Mouse (Mus musculus): ENCODE results near the gene Acp4. TPM values are rescaled to one million over a fixed set of nuclear protein-coding genes. Genes with fewer than 3 reads are reported as not detected.

Gene Acp4
- polyA plus RNA-seq, 1 experiment from 2014 or later, result not detected

DNA sequence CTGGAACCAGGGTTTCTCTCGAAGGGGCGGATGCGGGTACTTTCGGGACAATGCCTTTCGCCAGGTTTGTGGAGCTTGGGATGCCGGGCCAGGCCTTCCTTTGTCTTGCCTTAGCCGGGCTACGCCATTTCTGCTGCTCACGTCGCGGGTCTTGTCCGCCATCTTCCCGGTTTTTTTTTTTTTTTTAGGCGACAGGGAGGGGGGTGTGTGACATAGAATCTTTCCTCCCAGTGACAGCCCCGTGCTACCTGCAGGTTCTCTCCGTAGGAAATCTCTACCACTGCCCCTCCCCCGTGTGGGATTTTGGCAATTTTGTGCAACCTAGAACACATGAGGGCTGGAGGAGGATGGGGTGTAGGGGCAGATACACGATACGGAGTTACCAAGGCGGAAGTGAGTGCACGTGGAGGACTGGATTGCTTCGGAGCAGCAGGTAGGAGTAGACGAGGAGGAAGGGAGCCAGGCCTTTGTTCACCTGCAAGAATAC, 10.2 kb downstream of the Acp4 start:
- peak overlapping the region; percentile 74 for H3K4me2 ChIP-seq (replicated peaks; ENCODE audit: low read depth, low read length)
- TF ChIP-seq CTCF (IDR thresholded peaks at IDR 0.05) (no peak), EP300 (IDR thresholded peaks at IDR 0.05) (no peak)
- H3K9me3 ChIP-seq (ENCODE audit: low read length), result no peaks in the 10 kb centered on the region
- DNase-seq (ENCODE audit: low spot score) (peak; percentile 66), ATAC-seq (peak; percentile 42)
- H3K9ac ChIP-seq (replicated peaks; ENCODE audit: low read depth), result peak overlapping the region; percentile 93
- peak overlapping the region; percentile 81 for H3K4me3 ChIP-seq (ENCODE audit: low read depth, low read length)
- H3K36me3 ChIP-seq (ENCODE audit: insufficient read depth, low read length), result no peaks in the 10 kb centered on the region; the same call in 1 of the 2 replicates
- H3K4me1 ChIP-seq (ENCODE audit: insufficient read depth, low read depth, low read length), result peaks cover 7% of the 10 kb centered on the region; the same call in 1 of the 2 replicates
- no peaks in the 10 kb centered on the region for H3K27me3 ChIP-seq (replicated peaks; ENCODE audit: insufficient read depth, low read length)
- 6% methylated on average over 20 of the region's 23 CpGs for WGBS
- H3K27ac ChIP-seq (ENCODE audit: low read length), result peak overlapping the region; percentile 92

DNA sequence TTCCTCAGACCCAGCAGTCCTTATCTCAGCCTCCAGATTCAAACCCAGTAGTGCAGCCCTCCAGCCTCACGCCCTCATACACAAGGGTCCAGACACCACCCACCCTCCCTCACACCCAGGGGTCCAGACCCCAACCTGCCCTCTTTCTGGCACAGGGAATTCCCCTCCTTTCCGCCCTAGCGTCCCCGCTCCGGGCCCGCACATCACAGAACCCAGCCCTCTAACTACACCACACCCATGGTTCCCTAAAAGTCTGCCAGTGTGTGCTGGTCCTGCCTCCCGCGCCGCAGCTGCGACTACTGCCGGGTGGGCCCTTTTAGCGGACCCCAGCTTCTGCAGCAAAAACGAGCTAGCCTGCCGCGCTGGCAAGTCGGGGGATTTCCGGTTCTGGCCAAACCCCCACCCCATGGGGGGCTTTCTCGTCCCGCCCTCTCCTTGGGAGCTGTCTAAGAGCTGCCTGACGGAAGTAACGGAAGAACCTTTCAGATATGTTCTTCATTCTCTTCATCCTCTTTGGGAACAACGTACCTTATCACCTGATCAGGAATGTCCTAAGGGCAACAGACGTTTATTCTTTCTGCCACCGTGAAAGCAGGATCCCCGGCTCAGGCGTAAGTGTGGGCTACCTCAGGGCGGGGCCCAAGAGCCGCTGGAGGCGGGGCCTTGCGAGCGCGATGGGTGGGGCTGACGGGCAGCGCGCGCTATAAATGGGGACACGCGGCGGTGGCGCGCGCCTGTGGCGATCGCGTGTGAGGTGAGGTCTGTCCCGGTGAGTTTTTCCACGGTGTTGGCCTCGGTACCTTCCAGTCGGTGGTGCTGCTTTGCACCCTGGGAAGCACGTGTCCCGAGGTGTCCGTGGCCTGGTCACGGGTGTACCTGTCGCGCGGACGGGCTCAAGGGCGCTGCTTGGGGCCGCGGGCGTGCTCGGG, 10.9 kb downstream of the Acp4 start, which contains the start of the genes 1700028J19Rik and 2410002F23Rik:
TSS of gene 1700028J19Rik (minus strand) at position 641 of the 929 bp plus-strand sequence.
TSS of gene 2410002F23Rik (plus strand) at position 668 of the 929 bp plus-strand sequence.
- Histone ChIP-seq H3K27me3 (replicated peaks; ENCODE audit: insufficient read depth, low read length) (no peaks in the 10 kb centered on the region), H3K36me3 (ENCODE audit: insufficient read depth, low read length) (no peaks in the 10 kb centered on the region; the same call in 1 of the 2 replicates), H3K4me1 (ENCODE audit: insufficient read depth, low read depth, low read length) (peaks cover 7% of the 10 kb centered on the region; the same call in 1 of the 2 replicates), H3K9me3 (ENCODE audit: low read length) (no peaks in the 10 kb centered on the region), H3K4me2 (replicated peaks; ENCODE audit: low read depth, low read length) (peak within 1 kb of the TSS; percentile 74), H3K4me3 (ENCODE audit: low read depth, low read length) (peak within 1 kb of the TSS; percentile 81), H3K27ac (ENCODE audit: low read length) (peak within 1 kb of the TSS; percentile 92), H3K9ac (replicated peaks; ENCODE audit: low read depth) (peak within 1 kb of the TSS; percentile 93)
- under 1% methylated on average over 60 of the region's 62 CpGs for WGBS
- peak; percentile 90 for TF ChIP-seq EP300 (IDR thresholded peaks at IDR 0.05)
- no peak for TF ChIP-seq CTCF (IDR thresholded peaks at IDR 0.05)
- DNase-seq (ENCODE audit: low spot score) (peak; percentile 93), ATAC-seq (peak; percentile 94)

DNA sequence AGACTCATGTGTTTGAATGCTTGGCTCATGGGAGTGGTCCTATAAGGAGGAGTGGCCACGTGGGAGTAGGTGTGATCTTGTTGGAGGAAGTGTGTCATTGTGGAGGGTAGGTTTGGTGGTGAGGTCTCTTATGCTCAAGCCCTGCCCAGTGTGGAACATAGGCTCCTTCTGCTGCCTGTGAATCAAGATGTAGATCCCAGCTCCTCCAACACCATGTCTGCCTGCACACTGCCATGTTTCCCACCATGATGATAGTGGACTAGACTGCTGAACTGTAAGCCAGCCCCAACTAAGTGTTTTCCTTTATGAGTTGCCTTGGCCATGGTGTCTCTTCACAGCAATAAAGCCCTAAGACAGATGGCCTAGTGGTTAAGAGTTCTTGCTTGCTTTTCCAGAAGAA, 13.1 kb downstream of the Acp4 start:
- no peak for TF ChIP-seq CTCF (IDR thresholded peaks at IDR 0.05)
- no peak for TF ChIP-seq EP300 (IDR thresholded peaks at IDR 0.05)
- Histone ChIP-seq H3K4me1 (ENCODE audit: insufficient read depth, low read depth, low read length) (peaks cover 7% of the 10 kb centered on the region; the same call in 1 of the 2 replicates), H3K9ac (replicated peaks; ENCODE audit: low read depth) (no peak overlapping the region), H3K4me3 (ENCODE audit: low read depth, low read length) (no peak overlapping the region), H3K4me2 (replicated peaks; ENCODE audit: low read depth, low read length) (no peak overlapping the region), H3K27me3 (replicated peaks; ENCODE audit: insufficient read depth, low read length) (no peaks in the 10 kb centered on the region), H3K9me3 (ENCODE audit: low read length) (no peaks in the 10 kb centered on the region), H3K36me3 (ENCODE audit: insufficient read depth, low read length) (no peaks in the 10 kb centered on the region), H3K27ac (ENCODE audit: low read length) (no peak overlapping the region)
- DNase-seq (ENCODE audit: low spot score) (no peak), ATAC-seq (no peak)
- WGBS, result 44% methylated on average over 1 of the region's 1 CpGs

DNA sequence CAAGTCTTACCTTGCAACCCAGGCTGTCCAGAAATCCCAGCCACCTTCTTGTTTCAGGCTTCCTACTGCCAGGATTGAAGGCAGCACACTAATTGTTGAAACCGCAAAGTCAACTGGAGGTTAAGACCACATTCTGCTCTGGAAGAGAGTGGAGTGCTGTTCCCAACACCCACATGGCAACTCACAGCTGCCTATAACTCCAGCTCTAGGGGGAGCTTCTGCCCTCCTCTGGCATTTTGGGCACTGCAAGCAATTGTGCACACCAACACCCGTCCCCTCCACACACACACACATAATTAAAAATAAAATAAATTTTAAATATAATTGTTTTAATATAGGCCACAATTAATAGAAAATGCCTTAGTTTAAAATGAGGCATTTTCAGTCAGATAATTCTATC, 16.0 kb downstream of the Acp4 start:
- no peak overlapping the region for H3K9ac ChIP-seq (replicated peaks; ENCODE audit: low read depth)
- ATAC-seq, result no peak
- no peak overlapping the region for H3K27ac ChIP-seq (ENCODE audit: low read length)
- peaks cover 7% of the 10 kb centered on the region; the same call in 1 of the 2 replicates for H3K4me1 ChIP-seq (ENCODE audit: insufficient read depth, low read depth, low read length)
- no peaks in the 10 kb centered on the region for H3K36me3 ChIP-seq (ENCODE audit: insufficient read depth, low read length)
- no peak overlapping the region for H3K4me2 ChIP-seq (replicated peaks; ENCODE audit: low read depth, low read length)
- no peaks in the 10 kb centered on the region for H3K9me3 ChIP-seq (ENCODE audit: low read length)
- no peak for DNase-seq (ENCODE audit: low spot score)
- H3K4me3 ChIP-seq (ENCODE audit: low read depth, low read length), result no peak overlapping the region
- no peaks in the 10 kb centered on the region for H3K27me3 ChIP-seq (replicated peaks; ENCODE audit: insufficient read depth, low read length)
- TF ChIP-seq EP300 (IDR thresholded peaks at IDR 0.05), result no peak
- WGBS, result 55% methylated on average over 2 of the region's 2 CpGs

DNA sequence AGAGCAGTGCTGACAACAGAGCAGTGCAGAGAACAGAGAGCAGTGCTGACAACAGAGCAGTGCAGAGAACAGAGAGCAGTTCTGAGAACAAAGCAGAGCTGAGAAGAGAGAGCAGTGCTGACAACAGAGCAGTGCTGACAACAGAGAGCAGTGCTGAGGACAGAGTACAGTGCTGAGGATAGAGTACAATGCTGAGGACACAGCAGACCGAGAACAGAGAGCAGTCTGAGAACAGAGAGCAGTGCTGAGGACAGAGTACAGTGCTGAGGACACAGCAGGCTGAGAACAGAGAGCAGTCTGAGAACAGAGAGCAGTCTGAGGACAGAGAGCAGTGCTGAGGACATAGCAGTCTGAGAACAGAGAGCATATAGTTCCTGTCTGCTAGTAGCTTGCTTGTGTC, 16.5 kb downstream of the Acp4 start:
- no peak overlapping the region for H3K4me2 ChIP-seq (replicated peaks; ENCODE audit: low read depth, low read length)
- DNase-seq (ENCODE audit: low spot score) (no peak), ATAC-seq (no peak)
- H3K36me3 ChIP-seq (ENCODE audit: insufficient read depth, low read length), result no peaks in the 10 kb centered on the region
- no peak overlapping the region for H3K27ac ChIP-seq (ENCODE audit: low read length)
- H3K9me3 ChIP-seq (ENCODE audit: low read length), result no peaks in the 10 kb centered on the region
- peaks cover 4% of the 10 kb centered on the region; the same call in 1 of the 2 replicates for H3K4me1 ChIP-seq (ENCODE audit: insufficient read depth, low read depth, low read length)
- WGBS, result 41% methylated on average over 1 of the region's 1 CpGs
- no peaks in the 10 kb centered on the region for H3K27me3 ChIP-seq (replicated peaks; ENCODE audit: insufficient read depth, low read length)
- no peak overlapping the region for H3K4me3 ChIP-seq (ENCODE audit: low read depth, low read length)
- no peak overlapping the region for H3K9ac ChIP-seq (replicated peaks; ENCODE audit: low read depth)
- TF ChIP-seq CTCF (IDR thresholded peaks at IDR 0.05) (no peak), EP300 (IDR thresholded peaks at IDR 0.05) (no peak)

DNA sequence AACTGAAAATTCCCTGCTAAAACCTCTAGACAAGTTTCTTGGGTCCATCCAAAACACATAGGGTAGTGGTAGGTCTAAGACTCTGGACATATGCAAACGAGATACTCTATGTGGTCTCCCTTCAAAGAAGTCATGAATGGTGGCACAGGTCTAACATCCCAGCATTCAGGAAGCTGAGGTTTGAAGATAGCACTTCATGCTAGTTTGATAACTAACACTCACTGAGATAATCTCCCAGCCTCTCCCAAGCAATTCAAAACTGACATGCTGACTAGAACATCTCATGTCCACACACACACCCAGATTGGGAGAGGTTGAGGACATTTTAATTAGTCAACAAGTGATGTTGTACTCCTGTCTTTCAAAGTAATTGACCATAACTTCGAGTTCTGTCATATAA, 17.3 kb downstream of the Acp4 start:
- no peak for TF ChIP-seq EP300 (IDR thresholded peaks at IDR 0.05)
- no peak overlapping the region for H3K9ac ChIP-seq (replicated peaks; ENCODE audit: low read depth)
- no peaks in the 10 kb centered on the region for H3K9me3 ChIP-seq (ENCODE audit: low read length)
- no peaks in the 10 kb centered on the region for H3K27me3 ChIP-seq (replicated peaks; ENCODE audit: insufficient read depth, low read length)
- ATAC-seq, result no peak
- no peak overlapping the region for H3K27ac ChIP-seq (ENCODE audit: low read length)
- no peak overlapping the region for H3K4me2 ChIP-seq (replicated peaks; ENCODE audit: low read depth, low read length)
- no peaks in the 10 kb centered on the region for H3K4me1 ChIP-seq (ENCODE audit: insufficient read depth, low read depth, low read length)
- 46% methylated on average over 2 of the region's 2 CpGs for WGBS
- H3K4me3 ChIP-seq (ENCODE audit: low read depth, low read length), result no peak overlapping the region
- H3K36me3 ChIP-seq (ENCODE audit: insufficient read depth, low read length), result no peaks in the 10 kb centered on the region
- DNase-seq (ENCODE audit: low spot score), result no peak
